Mouse (Mus musculus): ENCODE results near the gene Msn.
"Not testable (repeated sequence)": the region's sequence is repeated elsewhere in the genome, so short reads cannot be mapped to it uniquely, and the experiment has no call there.

The Msn gene

GRCm38 (mm10) chrX:96144960-96145488 lies 49.2 kb downstream of the Msn start:
- DNase-seq, result no peak

- no peak for DNase-seq
Observed at GRCm38 (mm10) chrX:96148217-96148616, 52.4 kb downstream of the Msn start.

DNA sequence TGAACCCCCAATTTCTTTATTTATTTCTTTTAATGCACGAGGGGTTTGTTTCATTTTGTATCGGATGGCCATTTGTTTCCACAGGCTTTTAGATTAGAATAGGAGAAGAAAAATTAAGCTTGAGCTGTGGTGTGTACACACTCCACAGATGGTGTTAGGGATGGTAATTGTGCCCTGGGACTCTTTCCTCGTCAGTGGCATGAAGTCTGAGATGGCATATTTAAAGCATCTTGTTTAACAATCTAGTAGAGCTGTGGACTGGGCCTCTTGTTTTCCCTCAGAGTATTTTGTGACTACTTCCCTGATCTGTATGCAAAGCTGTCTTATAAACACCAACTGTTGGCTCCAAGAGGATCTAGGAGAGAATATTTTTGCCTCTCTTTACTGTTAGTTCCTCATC lies 57.5 kb downstream of the Msn start:
- no peak for DNase-seq

- DNase-seq, result no peak
Observed at GRCm38 (mm10) chrX:96157936-96158335, 62.1 kb downstream of the Msn start.

DNA sequence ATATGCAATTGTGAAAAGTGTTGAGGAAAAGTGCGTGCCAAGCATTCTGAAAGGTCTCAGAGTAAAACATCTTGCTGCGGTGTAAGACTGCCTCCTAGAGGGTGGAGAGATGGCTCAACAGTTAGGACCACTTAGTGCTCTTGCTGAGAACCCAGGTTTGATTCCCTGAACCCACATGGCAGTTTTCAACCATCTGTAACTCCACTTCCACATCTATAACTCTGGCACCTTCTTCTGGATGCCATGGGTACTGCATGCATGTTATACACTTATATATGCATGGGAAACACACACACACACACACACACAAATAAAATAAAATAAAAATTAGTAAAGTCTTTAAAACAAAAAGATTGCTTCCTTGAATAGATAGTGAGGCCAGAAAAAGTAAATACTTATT lies 66.7 kb downstream of the Msn start:
- peak; percentile 23 for DNase-seq

- DNase-seq, result no peak
Observed at GRCm38 (mm10) chrX:96171645-96172388, 76.0 kb downstream of the Msn start.

- DNase-seq, result peak; percentile 19
Observed at GRCm38 (mm10) chrX:96178437-96178836, 82.6 kb downstream of the Msn start.

DNA sequence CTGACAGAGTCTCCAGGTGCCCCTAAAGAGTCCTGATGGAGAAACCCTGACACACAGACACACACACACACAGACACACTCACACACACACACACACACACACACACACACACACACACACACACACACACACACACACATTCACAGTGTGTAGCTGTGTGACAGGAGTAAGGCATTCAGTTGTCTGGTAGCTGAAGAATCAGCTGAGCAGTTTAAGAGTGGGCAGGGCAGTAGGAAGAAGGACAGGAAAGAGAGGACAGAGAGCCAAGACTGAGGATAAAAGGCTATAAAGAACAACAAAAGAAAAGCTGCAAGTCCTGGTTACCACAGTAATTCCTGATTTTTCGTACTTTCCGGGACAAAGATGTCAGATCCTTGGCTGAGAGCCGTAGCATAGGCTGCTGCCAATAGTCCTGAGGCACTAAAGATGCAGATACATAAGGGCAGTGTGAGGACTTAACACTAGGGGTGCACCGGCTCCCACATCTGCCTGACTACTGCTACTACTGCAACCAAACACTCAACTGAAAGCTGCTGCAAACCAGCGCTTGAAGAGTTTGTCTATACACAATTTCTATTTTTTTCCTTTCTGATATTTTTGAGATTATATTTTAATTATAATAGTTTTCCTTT lies 88.4 kb downstream of the Msn start:
- DNase-seq, result no peak

DNA sequence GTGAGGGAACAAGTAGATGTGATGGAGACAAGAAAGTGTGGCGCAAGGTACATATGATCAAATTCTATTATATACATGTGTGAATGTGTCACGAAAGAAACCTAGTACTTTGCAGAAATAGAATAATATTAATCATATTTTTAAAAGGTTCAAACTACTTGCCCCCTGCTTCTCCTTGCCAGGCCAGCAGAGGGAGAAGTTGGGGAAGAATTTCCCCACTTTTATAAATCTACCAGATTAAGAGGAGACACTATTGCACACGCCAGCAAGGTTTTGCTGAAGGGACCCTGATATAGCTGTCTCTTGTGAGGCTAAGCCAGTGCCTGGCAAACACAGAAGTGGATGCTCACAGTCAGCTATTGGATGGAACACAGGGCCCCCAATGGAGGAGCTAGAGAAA lies 109.3 kb downstream of the Msn start:
- DNase-seq, result not testable (repeated sequence)

- no peak for DNase-seq
Observed at GRCm38 (mm10) chrX:96206872-96207271, 111.0 kb downstream of the Msn start.

DNA sequence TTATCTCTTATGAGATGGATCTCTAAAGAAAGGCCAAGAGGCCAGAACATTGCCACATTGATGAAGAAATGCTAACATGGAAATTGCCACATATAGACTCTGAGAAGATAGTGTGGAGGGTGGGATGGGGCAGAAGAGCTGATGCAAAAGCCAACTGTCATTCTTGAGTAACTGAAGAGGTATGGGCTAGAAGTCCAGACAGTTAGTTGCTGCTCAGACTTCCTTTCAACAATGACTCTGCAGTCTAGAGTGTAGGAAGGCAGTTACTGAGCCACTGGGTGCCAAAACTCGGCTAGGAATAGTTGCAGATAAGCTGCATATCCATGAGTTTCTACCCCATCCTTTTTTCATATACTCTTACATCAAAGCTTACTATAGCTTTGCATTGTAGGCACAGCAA lies 122.2 kb downstream of the Msn start:
- DNase-seq, result no peak

Measured in thymus, postnatal 25 days (tissue).